Mouse (Mus musculus) layer of hippocampus, adult 8-10 months (tissue): ENCODE measurements around the gene Ldb3. TPM values are rescaled to one million over a fixed set of nuclear protein-coding genes. Genes with fewer than 3 reads are reported as not detected.

Experiments used
- DNase-seq, 2 experiments: peaks; one replicate each; pipeline ENCODE4 v3.0.0; 2022; ENCODE audit warnings: low spot score in 2 of 2
- total RNA-seq, 4 experiments: library from RNA; stranded (reverse); gene quantifications; 2 replicates each; pipeline ENCODE4 v1.2.4; 2022

Gene Ldb3
- total RNA-seq, 4 experiments from 2014 or later, result 4.1 to 4.8 (median 4.3) TPM

GRCm38 (mm10) chr14:34590743-34591675 is 2.5 kb upstream of the Ldb3 start:
- peak in 1 of 2 experiments; percentile 29 for DNase-seq

GRCm38 (mm10) chr14:34590017-34590570 is 1.6 kb upstream of the Ldb3 start:
- DNase-seq, result no peak

GRCm38 (mm10) chr14:34589185-34589713 is 767 bp upstream of the Ldb3 start:
- DNase-seq, result no peak

- DNase-seq, result no peak
These were observed 477 bp downstream of the Ldb3 start for GRCm38 (mm10) chr14:34588005-34588404.

DNA sequence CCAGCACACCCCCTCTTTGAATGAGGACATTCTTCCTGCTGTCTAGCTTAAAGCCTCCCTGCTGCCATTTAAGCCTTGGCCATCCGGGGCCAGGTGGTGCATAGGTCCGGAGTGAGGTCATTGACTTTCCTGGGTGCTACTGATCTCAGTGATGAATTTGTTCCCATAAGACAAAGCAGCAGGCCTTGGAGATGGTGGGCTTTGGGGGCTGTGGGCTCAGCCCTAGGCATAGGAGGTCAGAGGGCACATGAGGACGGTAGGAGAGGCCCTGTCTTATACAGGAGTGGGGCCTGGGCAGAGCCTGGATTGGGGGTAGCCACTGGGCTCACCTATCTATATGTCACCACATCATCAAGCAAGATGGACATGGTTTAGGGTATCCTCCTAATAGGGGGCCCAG is 1.6 kb downstream of the Ldb3 start:
- DNase-seq, result no peak

DNA sequence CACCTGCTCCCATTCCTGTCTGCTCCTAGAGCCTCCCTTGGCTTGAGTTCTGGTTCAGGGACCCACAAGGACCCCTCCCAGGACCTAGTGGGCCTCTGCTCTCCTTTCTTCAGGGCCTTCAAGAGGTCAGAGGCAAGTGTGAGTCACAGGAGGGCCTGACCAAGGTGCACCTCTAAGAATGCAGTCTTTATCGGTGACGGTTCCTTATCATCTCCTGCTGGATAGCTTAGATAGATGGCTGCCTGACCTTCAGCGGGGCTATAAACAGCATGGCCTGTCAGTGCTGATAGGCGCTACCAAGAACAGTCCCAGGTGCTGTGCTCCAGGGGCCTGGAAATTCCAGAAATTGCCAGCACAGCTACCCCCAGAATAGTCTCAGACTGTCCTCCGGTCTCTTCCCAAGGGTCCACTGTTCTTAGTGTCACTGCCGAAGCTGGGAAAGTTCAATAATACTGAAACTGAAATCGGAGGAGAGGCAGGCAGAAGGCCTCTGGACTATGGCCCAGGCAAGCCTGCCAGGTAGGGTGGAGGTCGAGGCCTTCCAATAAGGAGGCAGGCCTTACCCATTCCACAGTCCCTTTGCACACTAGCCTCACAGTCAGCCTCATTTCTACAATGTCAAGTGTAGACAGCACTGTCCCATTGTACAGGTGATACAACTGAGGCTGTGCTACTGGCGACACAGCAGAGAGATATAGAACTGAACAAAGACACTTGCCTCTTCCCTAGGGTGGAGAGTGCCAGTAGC is 3.0 kb downstream of the Ldb3 start:
- no peak for DNase-seq

DNA sequence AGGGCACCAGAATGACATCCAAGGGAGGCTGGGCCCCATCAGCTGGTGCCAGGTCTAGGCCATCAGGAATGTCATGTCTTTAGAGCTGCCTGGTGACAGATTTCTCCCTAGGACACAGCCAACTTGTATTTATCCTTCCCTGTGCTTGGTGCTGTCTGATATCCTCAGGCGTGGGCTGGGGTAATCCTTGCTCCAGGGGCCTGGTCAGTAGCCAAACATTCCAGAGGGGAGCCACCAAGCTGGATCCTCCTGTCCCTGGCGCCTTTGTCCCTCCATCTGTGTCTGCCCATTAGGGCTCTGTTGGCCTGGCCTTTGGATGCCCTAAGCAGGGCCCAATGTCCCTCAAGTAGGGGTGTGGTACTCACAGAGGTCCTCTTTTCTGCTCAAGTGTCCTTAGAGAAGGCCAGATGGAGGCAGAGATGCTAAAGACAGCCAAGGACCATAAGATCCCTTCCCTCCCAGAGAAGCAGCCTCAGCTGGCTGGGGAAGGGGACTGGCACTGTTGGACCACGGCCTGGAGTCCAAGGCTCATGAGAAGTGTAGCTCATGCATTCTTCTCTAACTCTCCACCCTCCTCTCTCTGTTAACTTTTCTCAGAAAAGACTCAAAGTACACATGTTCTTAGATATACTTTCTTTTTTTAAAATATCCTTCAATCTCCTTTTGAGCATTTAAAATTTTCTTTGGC is 5.6 kb downstream of the Ldb3 start:
- DNase-seq, result no peak

DNA sequence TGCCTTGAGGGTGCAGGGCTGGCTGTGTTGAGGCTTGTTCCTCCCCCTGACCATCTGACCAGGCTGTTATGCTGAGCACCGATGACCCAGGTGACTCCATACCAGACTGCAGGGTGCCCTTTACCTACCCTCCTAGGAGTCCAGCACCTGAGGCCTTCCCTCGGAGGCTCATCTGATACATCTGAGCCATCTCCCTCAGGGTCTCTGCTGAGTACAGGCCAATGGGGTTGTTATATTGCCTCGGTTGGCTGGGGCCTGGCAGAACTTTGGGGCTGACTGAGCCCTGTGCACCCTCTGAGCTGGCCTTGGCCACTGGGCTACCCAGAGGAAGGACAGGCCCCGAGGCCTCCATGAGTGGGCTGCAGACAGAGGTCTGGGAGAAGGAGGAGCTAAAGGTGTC is 11.6 kb downstream of the Ldb3 start:
- no peak for DNase-seq

DNA sequence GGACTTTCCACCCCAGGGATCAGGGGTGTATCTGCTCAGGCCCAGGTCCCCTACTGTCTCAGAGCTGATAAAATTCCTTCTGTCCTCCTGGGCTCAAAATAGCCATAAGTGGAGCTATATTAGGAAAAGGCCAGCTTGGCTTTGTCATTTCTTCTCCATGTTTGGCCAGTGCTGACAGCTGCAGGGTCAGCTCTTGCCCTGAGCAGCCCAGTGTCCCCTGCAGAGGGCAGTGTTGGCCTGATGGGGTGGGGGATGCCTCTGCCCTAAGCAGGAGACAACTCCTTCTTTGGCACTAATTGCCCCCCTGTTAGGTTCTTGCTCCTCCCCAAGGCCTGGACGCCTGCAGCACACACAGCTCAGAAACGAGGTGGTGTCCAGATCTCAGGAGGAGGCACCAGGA is 14.4 kb downstream of the Ldb3 start:
- DNase-seq, result no peak

- no peak for DNase-seq
These were observed 15.1 kb downstream of the Ldb3 start for GRCm38 (mm10) chr14:34573348-34573913.

- no peak for DNase-seq
These were observed 16.7 kb downstream of the Ldb3 start for GRCm38 (mm10) chr14:34571610-34572387.

DNA sequence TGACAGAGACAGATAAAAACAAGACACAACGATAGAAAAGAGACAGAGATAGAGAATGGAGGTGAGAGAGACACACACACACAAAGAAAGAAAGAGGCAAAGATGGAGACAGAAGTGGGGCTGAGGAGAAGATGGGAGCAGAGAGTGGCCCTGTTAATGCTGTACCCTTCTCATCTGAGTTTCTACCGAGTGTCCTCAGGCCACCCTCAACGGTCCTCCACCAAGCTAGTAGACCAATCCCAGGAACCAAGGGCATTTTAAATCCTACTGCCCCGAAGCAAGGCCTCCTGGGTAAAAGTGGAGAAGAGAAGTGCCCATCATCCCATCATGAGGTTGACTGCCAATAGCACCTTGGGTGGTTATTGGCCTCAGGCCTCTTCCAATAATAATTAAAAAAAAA is 17.6 kb downstream of the Ldb3 start:
- DNase-seq, result no peak

DNA sequence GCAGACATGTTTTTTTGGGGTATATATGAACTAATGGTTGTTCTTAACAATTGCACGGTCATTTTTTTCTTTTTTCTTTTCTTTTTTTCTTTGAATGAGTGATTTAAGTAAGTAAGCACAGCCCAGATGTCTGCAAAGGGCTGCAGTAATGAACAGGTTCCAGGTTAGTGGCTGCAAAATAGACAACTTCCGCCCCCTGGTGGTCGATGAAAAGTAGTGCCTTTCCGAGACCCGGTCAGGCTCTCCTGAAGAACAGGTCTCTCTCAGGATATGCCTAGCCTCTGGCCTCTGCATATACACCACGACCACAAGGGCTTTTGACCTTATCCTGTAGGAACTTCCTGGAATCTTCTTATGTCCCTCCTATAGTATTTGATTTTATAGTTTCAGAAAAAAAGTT is 18.2 kb downstream of the Ldb3 start:
- peak in 1 of 2 experiments; percentile 78 for DNase-seq

DNA sequence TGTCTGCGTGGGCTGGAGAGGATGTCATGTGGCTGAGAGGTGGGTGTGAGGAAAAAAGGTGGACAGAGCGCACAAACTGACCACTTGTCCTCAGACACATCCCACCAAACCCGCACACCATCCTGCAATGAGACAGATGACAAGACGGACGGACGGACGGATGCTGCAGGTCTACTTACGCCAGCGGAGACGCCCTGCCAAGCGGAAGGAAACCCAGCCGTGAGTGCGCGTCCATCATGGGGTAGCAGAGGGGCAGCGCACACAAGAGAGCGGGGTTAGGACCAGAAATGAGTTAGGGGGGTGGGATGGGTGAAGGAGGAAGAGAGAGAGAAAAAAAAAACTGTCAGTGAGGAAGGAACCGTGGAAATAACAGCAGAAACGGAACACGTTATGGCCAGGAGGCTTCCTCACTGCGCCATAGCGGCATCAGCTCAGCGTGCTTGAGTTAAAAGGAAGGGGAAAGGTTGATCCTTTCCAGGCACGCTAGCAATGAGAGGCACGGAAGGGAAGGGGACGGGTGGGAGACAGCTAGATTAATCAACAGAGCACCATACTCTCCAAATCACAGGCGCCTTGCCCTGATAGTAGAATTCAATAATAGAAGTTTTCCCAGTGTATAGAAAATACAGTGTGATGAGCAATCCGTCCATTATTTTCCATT is 18.8 kb downstream of the Ldb3 start:
- DNase-seq, result no peak

DNA sequence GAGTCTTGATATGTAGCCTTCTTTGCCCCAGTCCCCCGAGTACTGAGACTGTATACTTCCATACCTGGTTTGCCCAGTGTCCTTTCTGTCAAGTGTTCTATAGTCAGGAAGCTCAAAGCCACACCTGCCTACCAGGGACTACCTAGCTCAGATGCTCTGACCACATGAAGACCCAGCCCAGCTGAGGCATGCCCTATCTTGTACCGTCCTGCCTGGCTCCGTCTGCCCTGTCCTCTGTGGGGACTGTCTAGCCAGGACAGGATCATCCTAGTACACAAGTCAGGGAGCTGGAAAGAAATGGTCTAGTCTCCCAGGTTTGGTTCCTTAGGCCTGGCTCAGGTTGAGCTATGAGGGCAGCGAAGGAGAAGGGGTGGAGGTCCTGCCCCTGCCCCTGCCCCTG is 19.9 kb downstream of the Ldb3 start:
- no peak for DNase-seq

GRCm38 (mm10) chr14:34567697-34568096 is 20.8 kb downstream of the Ldb3 start:
- no peak for DNase-seq

DNA sequence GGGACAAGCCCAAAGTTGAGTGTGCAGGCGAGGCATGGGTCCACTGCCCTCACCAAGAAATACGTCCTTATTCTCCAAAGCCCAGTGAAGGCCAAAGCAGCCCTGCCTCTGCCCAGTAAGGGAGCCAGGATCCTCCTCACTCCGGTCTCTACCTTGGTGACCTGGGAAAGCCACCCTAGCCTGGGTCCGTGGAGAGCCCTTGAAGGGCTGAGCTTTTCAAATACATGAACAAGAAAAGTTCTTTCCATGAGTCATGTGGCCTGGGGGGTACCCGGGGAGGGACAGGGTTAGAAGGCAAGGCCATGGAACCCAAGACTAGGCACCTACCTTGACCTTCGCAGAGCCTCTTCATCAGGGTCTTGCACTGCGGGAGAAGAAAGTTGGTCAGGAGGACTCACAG is 22.0 kb downstream of the Ldb3 start:
- DNase-seq, result no peak

- DNase-seq, result no peak
These were observed 22.8 kb downstream of the Ldb3 start for GRCm38 (mm10) chr14:34565711-34566110.

GRCm38 (mm10) chr14:34564646-34565045 is 23.8 kb downstream of the Ldb3 start:
- no peak for DNase-seq

- no peak for DNase-seq
These were observed 26.1 kb downstream of the Ldb3 start for GRCm38 (mm10) chr14:34562393-34562792.
